Comparison of ENCODE assay signal across 17 mouse cellular contexts in genomic region chr16:70093224-70093623, GRCm38 (mm10).
DNase-seq lines count a peak whose midpoint lies in the region; ATAC-seq and TF ChIP-seq lines count a peak whose summit lies in the region.
"Had no signal": no experiment of that assay in that cellular context is flagged by ENCODE, and none has a peak within 500 bp of the region (broad histone marks: within the 10 kb centered on the region; RNA-seq: fewer than 3 reads in every experiment).

No protein-coding gene starts in this region.

- intact Hi-C loops in left cerebral cortex, postnatal 14 days (cut with DNase I) = no loop called here

- TF ChIP-seq CTCF in stomach, postnatal 0 days (IDR thresholded peaks at IDR 0.05; ENCODE audit: low read depth) = no peak
- no peak for TF ChIP-seq CTCF in liver, postnatal 0 days (IDR thresholded peaks at IDR 0.05; ENCODE audit: low read depth)

- H3K9me3 ChIP-seq in forebrain, embryonic 15.5 days = no peaks in the 10 kb centered on the region
- no peaks in the 10 kb centered on the region for H3K9me3 ChIP-seq in forebrain, embryonic 12.5 days
- H3K9me3 ChIP-seq in midbrain, embryonic 15.5 days = no peaks in the 10 kb centered on the region
- no peaks in the 10 kb centered on the region for H3K9me3 ChIP-seq in midbrain, embryonic 10.5 days (replicated peaks)
- no peaks in the 10 kb centered on the region for H3K9me3 ChIP-seq in embryonic facial prominence, embryonic 12.5 days
- H3K9me3 ChIP-seq in stomach, postnatal 0 days (ENCODE audit: control insufficient read depth, low read length) = no peaks in the 10 kb centered on the region
- H3K9me3 ChIP-seq in liver, postnatal 0 days (ENCODE audit: low read length) = no peaks in the 10 kb centered on the region
- H3K9me3 ChIP-seq: hindbrain, embryonic 15.5 days; liver, embryonic 13.5 days had no signal

- no peaks in the 10 kb centered on the region for H3K36me3 ChIP-seq in forebrain, embryonic 15.5 days
- H3K36me3 ChIP-seq in forebrain, embryonic 12.5 days (replicated peaks) = no peaks in the 10 kb centered on the region
- no peaks in the 10 kb centered on the region for H3K36me3 ChIP-seq in midbrain, embryonic 15.5 days (replicated peaks)
- no peaks in the 10 kb centered on the region for H3K36me3 ChIP-seq in midbrain, embryonic 10.5 days
- no peaks in the 10 kb centered on the region for H3K36me3 ChIP-seq in embryonic facial prominence, embryonic 12.5 days
- no peaks in the 10 kb centered on the region for H3K36me3 ChIP-seq in stomach, postnatal 0 days (ENCODE audit: control insufficient read depth, insufficient read depth, low read length)
- no peaks in the 10 kb centered on the region for H3K36me3 ChIP-seq in liver, postnatal 0 days (replicated peaks; ENCODE audit: insufficient read depth, low read length)
- H3K36me3 ChIP-seq: hindbrain, embryonic 15.5 days; liver, embryonic 13.5 days had no signal

- WGBS in forebrain, embryonic 15.5 days = 16% methylated on average over 3 of the region's 3 CpGs
- 20% methylated on average over 3 of the region's 3 CpGs for WGBS in forebrain, embryonic 12.5 days
- 23% methylated on average over 3 of the region's 3 CpGs for WGBS in midbrain, embryonic 15.5 days
- 23% methylated on average over 3 of the region's 3 CpGs for WGBS in midbrain, embryonic 10.5 days
- WGBS in embryonic facial prominence, embryonic 12.5 days = 11% methylated on average over 3 of the region's 3 CpGs
- 29% methylated on average over 3 of the region's 3 CpGs for WGBS in stomach, postnatal 0 days
- WGBS in liver, postnatal 0 days (ENCODE audit: insufficient replicate concordance) = 35% methylated on average over 3 of the region's 3 CpGs

- H3K4me2 ChIP-seq in forebrain, embryonic 15.5 days (replicated peaks) = no peak overlapping the region
- H3K4me2 ChIP-seq in forebrain, embryonic 12.5 days = no peak overlapping the region
- no peak overlapping the region for H3K4me2 ChIP-seq in midbrain, embryonic 15.5 days
- H3K4me2 ChIP-seq in embryonic facial prominence, embryonic 12.5 days (replicated peaks) = no peak overlapping the region
- no peak overlapping the region for H3K4me2 ChIP-seq in stomach, postnatal 0 days (replicated peaks; ENCODE audit: low read depth)
- no peak overlapping the region for H3K4me2 ChIP-seq in liver, postnatal 0 days (ENCODE audit: low read depth, low read length)
- H3K4me2 ChIP-seq: hindbrain, embryonic 15.5 days; liver, embryonic 13.5 days had no signal

- H3K27me3 ChIP-seq in forebrain, embryonic 15.5 days = no peaks in the 10 kb centered on the region
- H3K27me3 ChIP-seq in forebrain, embryonic 12.5 days = no peaks in the 10 kb centered on the region
- H3K27me3 ChIP-seq in midbrain, embryonic 15.5 days (replicated peaks) = no peaks in the 10 kb centered on the region
- no peaks in the 10 kb centered on the region for H3K27me3 ChIP-seq in midbrain, embryonic 10.5 days (ENCODE audit: low read depth, poor library complexity, severe bottlenecking)
- no peaks in the 10 kb centered on the region for H3K27me3 ChIP-seq in embryonic facial prominence, embryonic 12.5 days
- H3K27me3 ChIP-seq in stomach, postnatal 0 days (ENCODE audit: control insufficient read depth, insufficient read depth, low read length) = no peaks in the 10 kb centered on the region
- no peaks in the 10 kb centered on the region for H3K27me3 ChIP-seq in liver, postnatal 0 days (ENCODE audit: insufficient read depth, low read length)
- H3K27me3 ChIP-seq: hindbrain, embryonic 15.5 days; liver, embryonic 13.5 days had no signal

- no peak for ATAC-seq in forebrain, embryonic 15.5 days (replicated peaks)
- ATAC-seq in forebrain, embryonic 12.5 days (ENCODE audit: low FRiP score) = no peak
- peak; percentile 62; the same call in 1 of the 2 replicates for ATAC-seq in midbrain, embryonic 15.5 days (replicated peaks)
- ATAC-seq in embryonic facial prominence, embryonic 12.5 days (ENCODE audit: insufficient number of reproducible peaks, insufficient read depth, low FRiP score, low TSS enrichment) = peak; percentile 6; the same call in 1 of the 2 replicates
- no peak for ATAC-seq in stomach, postnatal 0 days (ENCODE audit: low FRiP score, low TSS enrichment)
- no peak for ATAC-seq in liver, postnatal 0 days
- ATAC-seq: intestine, postnatal 0 days had no signal

- H3K27ac ChIP-seq in forebrain, embryonic 15.5 days (replicated peaks) = peak overlapping the region; percentile 1
- no peak overlapping the region for H3K27ac ChIP-seq in forebrain, embryonic 12.5 days
- H3K27ac ChIP-seq in midbrain, embryonic 15.5 days = no peak overlapping the region
- H3K27ac ChIP-seq in midbrain, embryonic 10.5 days (replicated peaks) = no peak overlapping the region
- no peak overlapping the region for H3K27ac ChIP-seq in embryonic facial prominence, embryonic 12.5 days
- H3K27ac ChIP-seq in stomach, postnatal 0 days (replicated peaks) = no peak overlapping the region
- H3K27ac ChIP-seq in liver, postnatal 0 days (ENCODE audit: low read depth) = no peak overlapping the region
- H3K27ac ChIP-seq: heart, adult 2 months; hindbrain, embryonic 15.5 days; liver, embryonic 13.5 days had no signal

- H3K4me3 ChIP-seq in forebrain, embryonic 15.5 days = no peak overlapping the region
- H3K4me3 ChIP-seq in forebrain, embryonic 12.5 days (replicated peaks) = no peak overlapping the region
- no peak overlapping the region for H3K4me3 ChIP-seq in midbrain, embryonic 15.5 days
- H3K4me3 ChIP-seq in midbrain, embryonic 10.5 days = no peak overlapping the region
- no peak overlapping the region for H3K4me3 ChIP-seq in embryonic facial prominence, embryonic 12.5 days
- H3K4me3 ChIP-seq in stomach, postnatal 0 days (ENCODE audit: low read depth, low read length) = no peak overlapping the region
- H3K4me3 ChIP-seq in liver, postnatal 0 days (ENCODE audit: low read depth, low read length) = no peak overlapping the region
- H3K4me3 ChIP-seq: heart, adult 2 months; hindbrain, embryonic 15.5 days; liver, embryonic 13.5 days had no signal

- no peaks in the 10 kb centered on the region for H3K4me1 ChIP-seq in forebrain, embryonic 15.5 days
- H3K4me1 ChIP-seq in forebrain, embryonic 12.5 days = no peaks in the 10 kb centered on the region
- H3K4me1 ChIP-seq in midbrain, embryonic 15.5 days = no peaks in the 10 kb centered on the region
- H3K4me1 ChIP-seq in midbrain, embryonic 10.5 days = 0 out of 2 replicates have a peak, but pooled peaks cover 2% of the 10 kb centered on the region
- H3K4me1 ChIP-seq in embryonic facial prominence, embryonic 12.5 days = peaks cover 6% of the 10 kb centered on the region
- H3K4me1 ChIP-seq in stomach, postnatal 0 days (replicated peaks; ENCODE audit: control insufficient read depth, insufficient read depth) = no peaks in the 10 kb centered on the region
- no peaks in the 10 kb centered on the region for H3K4me1 ChIP-seq in liver, postnatal 0 days (ENCODE audit: insufficient read depth)
- H3K4me1 ChIP-seq: hindbrain, embryonic 15.5 days; liver, embryonic 13.5 days had no signal

- DNase-seq in midbrain, embryonic 10.5 days (ENCODE audit: low spot score) = no peak
- peak; percentile 49 to 50 for DNase-seq in left cerebral cortex, postnatal 14 days (ENCODE audit: low spot score in 2 of 2)
- no peak for DNase-seq in stomach, postnatal 0 days (ENCODE audit: low spot score)
- no peak for DNase-seq in liver, postnatal 0 days
- DNase-seq: cerebellum, adult 11-12 months; gastrocnemius, postnatal 10 days; heart, adult 2 months; heart, postnatal 14 days; kidney, postnatal 14 days; layer of hippocampus, adult 9-11 months; liver, embryonic 13.5 days had no signal

- no peak overlapping the region for H3K9ac ChIP-seq in forebrain, embryonic 15.5 days (replicated peaks)
- H3K9ac ChIP-seq in forebrain, embryonic 12.5 days = no peak overlapping the region
- H3K9ac ChIP-seq in midbrain, embryonic 15.5 days = no peak overlapping the region
- no peak overlapping the region for H3K9ac ChIP-seq in embryonic facial prominence, embryonic 12.5 days
- no peak overlapping the region for H3K9ac ChIP-seq in stomach, postnatal 0 days (ENCODE audit: low read length)
- no peak overlapping the region for H3K9ac ChIP-seq in liver, postnatal 0 days (replicated peaks)
- H3K9ac ChIP-seq: hindbrain, embryonic 15.5 days; liver, embryonic 13.5 days had no signal

- no peak for TF ChIP-seq EP300 in stomach, postnatal 0 days (optimal IDR thresholded peaks at IDR 0.05)
- TF ChIP-seq EP300 in liver, postnatal 0 days (IDR thresholded peaks at IDR 0.05; ENCODE audit: low read depth) = no peak

Comparison
In these comparisons a context has a peak if more than half of its experiments do, and no peak if none do; other contexts are left out.
1. ATAC-seq: peak in midbrain, embryonic 15.5 days (single experiment) and embryonic facial prominence, embryonic 12.5 days (single experiment); none in forebrain, embryonic 15.5 days (single experiment), forebrain, embryonic 12.5 days (single experiment), stomach, postnatal 0 days (single experiment) and liver, postnatal 0 days (single experiment).
2. DNase-seq: peak in left cerebral cortex, postnatal 14 days (2 of 2); none in midbrain, embryonic 10.5 days (single experiment), stomach, postnatal 0 days (single experiment) and liver, postnatal 0 days (single experiment).